Mouse (Mus musculus): ENCODE data around the gene Olfr981. TPM values are rescaled to one million over a fixed set of nuclear protein-coding genes. Genes with fewer than 3 reads are reported as not detected.
"Not testable (repeated sequence)": the region's sequence is repeated elsewhere in the genome, so short reads cannot be mapped to it uniquely, and the experiment has no call there.

The Olfr981 gene
- polyA plus RNA-seq (2015; fragmentation: Nextera tagmentation; extraction: Ambion mirVana): not detected in 2 replicates

GRCm38 (mm10) chr9:40021164-40021563 lies at the start of gene Olfr981:
Olfr981 (plus strand) TSS chr9:40021464.
- H3K4me3 ChIP-seq: no peak within 1 kb of the TSS
- no peaks in the 10 kb centered on the region for H3K36me3 ChIP-seq
- no peak for ATAC-seq (ENCODE audit: low FRiP score)
- no peaks in the 10 kb centered on the region for H3K4me1 ChIP-seq (replicated peaks)
- no peak within 1 kb of the TSS for H3K9ac ChIP-seq
- H3K27me3 ChIP-seq: no peaks in the 10 kb centered on the region
- WGBS: 59% methylated on average over 2 of the region's 2 CpGs
- H3K4me2 ChIP-seq: no peak within 1 kb of the TSS
- H3K27ac ChIP-seq: no peak within 1 kb of the TSS
- H3K9me3 ChIP-seq: no peaks in the 10 kb centered on the region

GRCm38 (mm10) chr9:39976581-39977145 lies 44.6 kb upstream of the Olfr981 start:
- H3K27ac ChIP-seq; H3K27me3 ChIP-seq; H3K4me3 ChIP-seq; H3K9me3 ChIP-seq; H3K9ac ChIP-seq; H3K36me3 ChIP-seq; ATAC-seq (ENCODE audit: low FRiP score); H3K4me1 ChIP-seq (replicated peaks); H3K4me2 ChIP-seq: not testable (repeated sequence)
- WGBS: 94% methylated on average over 1 of the region's 1 CpGs

GRCm38 (mm10) chr9:39991813-39992212 lies 29.5 kb upstream of the Olfr981 start, which contains the start of gene Olfr978:
Olfr978 (plus strand) TSS chr9:39992113.
- Histone ChIP-seq H3K27ac (no peak within 1 kb of the TSS), H3K9ac (no peak within 1 kb of the TSS), H3K4me1 (replicated peaks) (no peaks in the 10 kb centered on the region), H3K36me3 (no peaks in the 10 kb centered on the region), H3K4me2 (no peak within 1 kb of the TSS), H3K9me3 (no peaks in the 10 kb centered on the region), H3K27me3 (no peaks in the 10 kb centered on the region), H3K4me3 (no peak within 1 kb of the TSS)
- ATAC-seq (ENCODE audit: low FRiP score): no peak
- 89% methylated on average over 2 of the region's 2 CpGs for WGBS

- Histone ChIP-seq H3K9me3 (no peaks in the 10 kb centered on the region), H3K9ac (no peak within 1 kb of the TSS), H3K4me1 (replicated peaks) (no peaks in the 10 kb centered on the region), H3K36me3 (no peaks in the 10 kb centered on the region), H3K4me2 (no peak within 1 kb of the TSS), H3K27ac (no peak within 1 kb of the TSS), H3K27me3 (no peaks in the 10 kb centered on the region), H3K4me3 (no peak within 1 kb of the TSS)
- WGBS: 100% methylated on average over 1 of the region's 1 CpGs
- no peak for ATAC-seq (ENCODE audit: low FRiP score)
Measured at GRCm38 (mm10) chr9:40003365-40003764, 17.9 kb upstream of the Olfr981 start, which contains the start of gene Olfr979. Olfr979 (minus strand) TSS chr9:40003465.

GRCm38 (mm10) chr9:40009482-40009881 lies 11.8 kb upstream of the Olfr981 start, which contains the start of gene Olfr980:
Olfr980 (minus strand) TSS chr9:40009582.
- H3K27ac ChIP-seq: no peak within 1 kb of the TSS
- H3K4me2 ChIP-seq: no peak within 1 kb of the TSS
- no peaks in the 10 kb centered on the region for H3K4me1 ChIP-seq (replicated peaks)
- WGBS: 100% methylated on average over 1 of the region's 1 CpGs
- no peaks in the 10 kb centered on the region for H3K27me3 ChIP-seq
- no peaks in the 10 kb centered on the region for H3K9me3 ChIP-seq
- no peak within 1 kb of the TSS for H3K9ac ChIP-seq
- ATAC-seq (ENCODE audit: low FRiP score): no peak
- H3K4me3 ChIP-seq: no peak within 1 kb of the TSS
- no peaks in the 10 kb centered on the region for H3K36me3 ChIP-seq

GRCm38 (mm10) chr9:40050138-40050537 lies 28.9 kb downstream of the Olfr981 start:
- Histone ChIP-seq H3K4me1 (replicated peaks) (no peaks in the 10 kb centered on the region), H3K4me3 (no peak overlapping the region), H3K27ac (no peak overlapping the region), H3K9me3 (no peaks in the 10 kb centered on the region), H3K27me3 (no peaks in the 10 kb centered on the region), H3K9ac (no peak overlapping the region), H3K36me3 (no peaks in the 10 kb centered on the region), H3K4me2 (no peak overlapping the region)
- 92% methylated on average over 19 of the region's 19 CpGs for WGBS
- ATAC-seq (ENCODE audit: low FRiP score): no peak

- no peak for ATAC-seq (ENCODE audit: low FRiP score)
- Histone ChIP-seq H3K27me3 (no peaks in the 10 kb centered on the region), H3K4me3 (no peak within 1 kb of the TSS), H3K9me3 (no peaks in the 10 kb centered on the region), H3K4me2 (no peak within 1 kb of the TSS), H3K4me1 (replicated peaks) (no peaks in the 10 kb centered on the region), H3K36me3 (no peaks in the 10 kb centered on the region), H3K27ac (no peak within 1 kb of the TSS), H3K9ac (no peak within 1 kb of the TSS)
- 87% methylated on average over 2 of the region's 2 CpGs for WGBS
Measured at GRCm38 (mm10) chr9:40073529-40073928, 52.3 kb downstream of the Olfr981 start, which contains the start of gene Olfr982. Olfr982 (plus strand) TSS chr9:40073829.

Other genes starting within 250 kb of the Olfr981 start
- gene Olfr968, start 238.2 kb upstream of the Olfr981 start, polyA plus RNA-seq (2015; fragmentation: Nextera tagmentation; extraction: Ambion mirVana): not detected in 2 replicates
- gene Olfr969, start 230.5 kb upstream of the Olfr981 start, polyA plus RNA-seq (2015; fragmentation: Nextera tagmentation; extraction: Ambion mirVana): not detected in 2 replicates
- gene Olfr970, start 212.6 kb upstream of the Olfr981 start, polyA plus RNA-seq (2015; fragmentation: Nextera tagmentation; extraction: Ambion mirVana): not detected in 2 replicates
- not detected in 2 replicates for gene Olfr971, start 184.6 kb upstream of the Olfr981 start, polyA plus RNA-seq (2015; fragmentation: Nextera tagmentation; extraction: Ambion mirVana)
- not detected in 2 replicates for gene Olfr972, start 155.0 kb upstream of the Olfr981 start, polyA plus RNA-seq (2015; fragmentation: Nextera tagmentation; extraction: Ambion mirVana)
- not detected in 2 replicates for gene Olfr229, start 114.1 kb upstream of the Olfr981 start, polyA plus RNA-seq (2015; fragmentation: Nextera tagmentation; extraction: Ambion mirVana)
- not detected in 2 replicates for gene Olfr974, start 84.0 kb upstream of the Olfr981 start, polyA plus RNA-seq (2015; fragmentation: Nextera tagmentation; extraction: Ambion mirVana)
- 0.06 TPM in 1 of 2 replicates, not detected in the other for gene Olfr975, start 69.4 kb upstream of the Olfr981 start, polyA plus RNA-seq (2015; fragmentation: Nextera tagmentation; extraction: Ambion mirVana)
- gene Olfr976, start 60.3 kb upstream of the Olfr981 start, polyA plus RNA-seq (2015; fragmentation: Nextera tagmentation; extraction: Ambion mirVana): not detected in 2 replicates
- gene Olfr978, start 29.4 kb upstream of the Olfr981 start, polyA plus RNA-seq (2015; fragmentation: Nextera tagmentation; extraction: Ambion mirVana): not detected in 2 replicates
- gene Olfr979, start 18.0 kb upstream of the Olfr981 start, polyA plus RNA-seq (2015; fragmentation: Nextera tagmentation; extraction: Ambion mirVana): not detected in 2 replicates
- gene Olfr980, start 11.9 kb upstream of the Olfr981 start, polyA plus RNA-seq (2015; fragmentation: Nextera tagmentation; extraction: Ambion mirVana): not detected in 2 replicates
- not detected in 2 replicates for gene Olfr982, start 52.4 kb downstream of the Olfr981 start, polyA plus RNA-seq (2015; fragmentation: Nextera tagmentation; extraction: Ambion mirVana)
- gene Olfr983, start 72.1 kb downstream of the Olfr981 start, polyA plus RNA-seq (2015; fragmentation: Nextera tagmentation; extraction: Ambion mirVana): not detected in 2 replicates
- gene Olfr984, start 92.7 kb downstream of the Olfr981 start, polyA plus RNA-seq (2015; fragmentation: Nextera tagmentation; extraction: Ambion mirVana): not detected in 2 replicates
- not detected in 2 replicates for gene Olfr985, start 108.7 kb downstream of the Olfr981 start, polyA plus RNA-seq (2015; fragmentation: Nextera tagmentation; extraction: Ambion mirVana)
- not detected in 2 replicates for gene Tmem225, start 126.7 kb downstream of the Olfr981 start, polyA plus RNA-seq (2015; fragmentation: Nextera tagmentation; extraction: Ambion mirVana)
- gene Olfr986, start 159.5 kb downstream of the Olfr981 start, polyA plus RNA-seq (2015; fragmentation: Nextera tagmentation; extraction: Ambion mirVana): not detected in 2 replicates
- 8.5 and 9.5 TPM in 2 replicates for gene Zfp202, start 170.9 kb downstream of the Olfr981 start, polyA plus RNA-seq (2015; fragmentation: Nextera tagmentation; extraction: Ambion mirVana)
- 101 and 111 TPM in 2 replicates for gene Scn3b, start 247.8 kb downstream of the Olfr981 start, polyA plus RNA-seq (2015; fragmentation: Nextera tagmentation; extraction: Ambion mirVana)

Data from hindbrain, embryonic 13.5 days (tissue).